Mouse (Mus musculus): ENCODE results near the gene Gm45062. TPM values are rescaled to one million over a fixed set of nuclear protein-coding genes. Genes with fewer than 3 reads are reported as not detected.

Gm45062 gene
- polyA plus RNA-seq, 1 experiment = not detected

DNA sequence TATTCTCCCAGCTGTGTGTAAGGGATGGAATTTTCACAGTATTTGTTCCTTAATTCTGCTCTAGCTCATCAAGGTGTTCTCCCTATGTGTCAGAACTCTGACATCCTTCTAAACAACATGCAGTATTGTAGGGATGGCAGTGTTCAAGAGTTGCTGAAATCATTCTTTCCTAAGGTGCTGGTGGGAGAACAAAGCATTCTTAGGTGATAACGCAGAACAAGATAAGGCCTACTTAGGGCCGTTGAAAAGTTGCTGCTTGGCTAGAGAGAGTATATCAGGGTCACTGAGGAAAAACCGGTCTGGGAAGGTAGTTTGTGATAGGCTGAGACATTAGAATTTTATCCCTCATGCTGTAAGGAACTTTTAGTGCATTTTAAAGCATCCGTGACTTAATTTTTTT, 17.2 kb downstream of the Gm45062 start:
- peaks cover 12% of the 10 kb centered on the region; the same call in 1 of the 2 replicates for H3K4me1 ChIP-seq
- TF ChIP-seq GATA1 (IDR thresholded peaks at IDR 0.05; ENCODE audit: borderline replicate concordance, low read length) (no peak), FLI1 (IDR thresholded peaks at IDR 0.05; ENCODE audit: low read length) (no peak)
- no peak overlapping the region for H3K4me3 ChIP-seq (replicated peaks)
- H3K27me3 ChIP-seq (replicated peaks) = no peaks in the 10 kb centered on the region
- no peaks in the 10 kb centered on the region for H3K9me3 ChIP-seq
- peaks cover 25% of the 10 kb centered on the region for H3K36me3 ChIP-seq (replicated peaks; ENCODE audit: low read length)

DNA sequence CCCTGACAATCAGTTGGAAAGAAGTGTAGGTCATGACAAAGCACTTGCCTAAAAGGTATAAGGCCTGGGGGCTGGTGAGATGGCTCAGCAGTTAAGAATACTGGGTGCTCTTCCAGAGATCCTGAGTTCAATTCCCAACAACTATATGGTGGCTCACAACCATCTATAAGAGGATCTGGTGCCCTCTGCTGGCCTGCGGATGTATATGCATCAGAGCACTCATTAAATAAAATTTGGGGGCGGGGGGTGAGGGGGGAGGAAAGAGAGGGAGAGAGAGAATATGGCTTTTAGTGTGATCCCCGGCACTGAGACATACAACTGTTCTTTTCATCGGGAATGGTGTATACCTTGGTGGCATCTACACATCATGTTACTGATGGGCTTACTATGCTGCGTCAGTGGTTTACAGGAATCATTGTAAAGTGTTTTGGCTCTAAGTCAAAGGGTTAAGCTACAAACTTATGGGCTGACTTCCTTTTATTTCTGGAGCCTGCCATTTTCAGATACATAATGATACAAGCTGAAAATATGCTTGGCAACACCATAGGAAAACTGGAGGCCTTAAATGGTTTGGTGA, 19.3 kb downstream of the Gm45062 start:
- Histone ChIP-seq H3K27me3 (replicated peaks) (no peaks in the 10 kb centered on the region), H3K9me3 (no peaks in the 10 kb centered on the region), H3K4me3 (replicated peaks) (no peak overlapping the region), H3K4me1 (peaks cover 16% of the 10 kb centered on the region; the same call in 1 of the 2 replicates), H3K36me3 (replicated peaks; ENCODE audit: low read length) (peaks cover 15% of the 10 kb centered on the region)
- TF ChIP-seq GATA1 (IDR thresholded peaks at IDR 0.05; ENCODE audit: borderline replicate concordance, low read length) = no peak
- no peak for TF ChIP-seq FLI1 (IDR thresholded peaks at IDR 0.05; ENCODE audit: low read length)

DNA sequence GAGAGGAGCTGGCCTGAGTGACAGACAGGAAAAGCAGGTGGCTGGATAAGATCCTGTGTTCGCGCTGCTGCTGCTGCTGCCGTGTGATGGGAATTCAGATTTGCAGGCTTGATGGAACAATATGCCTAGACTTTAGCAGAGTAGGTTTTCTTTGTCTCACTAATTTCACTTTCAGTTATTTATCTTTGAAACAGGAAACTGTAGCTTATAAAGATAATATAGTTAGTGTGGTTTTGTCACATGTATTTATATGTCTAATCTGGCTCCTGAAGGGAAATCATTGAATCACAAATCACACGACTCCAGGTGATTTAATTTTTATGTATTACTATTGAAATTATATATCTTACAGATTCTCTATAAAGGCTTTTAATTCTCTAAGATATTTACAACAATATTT, 24.0 kb downstream of the Gm45062 start:
- no peak for TF ChIP-seq FLI1 (IDR thresholded peaks at IDR 0.05; ENCODE audit: low read length)
- H3K4me3 ChIP-seq (replicated peaks) = no peak overlapping the region
- no peaks in the 10 kb centered on the region for H3K27me3 ChIP-seq (replicated peaks)
- peaks cover 11% of the 10 kb centered on the region; the same call in 1 of the 2 replicates for H3K4me1 ChIP-seq
- H3K36me3 ChIP-seq (replicated peaks; ENCODE audit: low read length) = peaks cover 29% of the 10 kb centered on the region
- no peaks in the 10 kb centered on the region for H3K9me3 ChIP-seq

DNA sequence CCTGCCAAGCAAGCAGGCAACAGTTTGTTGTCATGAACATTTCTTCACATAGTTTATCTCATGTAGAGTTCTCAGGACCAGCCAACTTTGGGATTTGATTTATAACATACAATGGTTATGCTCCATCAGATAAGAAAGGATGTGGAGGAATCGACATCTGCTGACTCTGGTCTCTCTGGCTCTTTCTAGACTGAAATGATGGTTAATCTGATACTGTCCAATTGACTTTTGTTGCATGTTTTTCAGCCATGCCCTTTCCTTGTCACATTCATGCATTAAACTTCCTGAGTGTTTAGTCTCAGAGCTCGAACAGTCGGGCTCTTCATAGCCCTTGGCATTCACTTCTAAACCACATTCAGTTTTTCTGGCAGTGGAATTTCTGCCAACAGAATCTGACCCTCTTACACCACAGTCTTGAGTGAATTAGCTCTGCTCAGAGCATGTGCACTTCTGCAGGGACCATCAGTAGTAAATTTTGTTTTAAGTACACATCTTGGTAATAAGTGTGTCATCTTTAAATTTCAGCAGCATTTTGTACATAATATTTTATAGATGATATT, 26.2 kb downstream of the Gm45062 start:
- Histone ChIP-seq H3K4me1 (peaks cover 12% of the 10 kb centered on the region; the same call in 1 of the 2 replicates), H3K4me3 (replicated peaks) (no peak overlapping the region)
- TF ChIP-seq FLI1 (IDR thresholded peaks at IDR 0.05; ENCODE audit: low read length) (no peak), GATA1 (IDR thresholded peaks at IDR 0.05; ENCODE audit: borderline replicate concordance, low read length) (no peak)

DNA sequence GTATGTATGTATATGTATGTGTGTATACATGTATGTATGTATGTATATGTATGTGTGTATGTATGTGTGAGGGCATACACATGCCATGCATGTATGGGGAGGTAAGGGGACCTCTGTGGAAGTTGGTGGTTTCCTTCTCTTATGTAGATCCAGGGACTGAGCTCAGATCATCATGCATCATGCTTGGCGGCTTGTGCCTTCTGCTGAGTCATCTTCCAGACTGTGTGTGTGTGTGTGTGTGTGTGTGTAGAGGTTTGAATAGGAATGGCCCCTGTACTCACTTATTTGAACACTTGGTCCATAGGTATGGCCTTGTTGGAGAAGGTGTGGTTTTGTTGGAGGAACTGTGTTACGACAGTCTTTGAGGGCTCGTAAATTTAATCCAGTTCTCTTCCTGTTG, 26.9 kb downstream of the Gm45062 start:
- H3K36me3 ChIP-seq (replicated peaks; ENCODE audit: low read length) = peaks cover 16% of the 10 kb centered on the region
- no peaks in the 10 kb centered on the region for H3K27me3 ChIP-seq (replicated peaks)
- H3K9me3 ChIP-seq = no peaks in the 10 kb centered on the region
- peaks cover 12% of the 10 kb centered on the region; the same call in 1 of the 2 replicates for H3K4me1 ChIP-seq
- H3K4me3 ChIP-seq (replicated peaks) = no peak overlapping the region
- TF ChIP-seq FLI1 (IDR thresholded peaks at IDR 0.05; ENCODE audit: low read length) (no peak), GATA1 (IDR thresholded peaks at IDR 0.05; ENCODE audit: borderline replicate concordance, low read length) (no peak)

More for the DNA sequence above, 26.2 kb downstream of the Gm45062 start:
- Histone ChIP-seq H3K27me3 (replicated peaks) (no peaks in the 10 kb centered on the region), H3K36me3 (replicated peaks; ENCODE audit: low read length) (peaks cover 16% of the 10 kb centered on the region), H3K9me3 (no peaks in the 10 kb centered on the region)

DNA sequence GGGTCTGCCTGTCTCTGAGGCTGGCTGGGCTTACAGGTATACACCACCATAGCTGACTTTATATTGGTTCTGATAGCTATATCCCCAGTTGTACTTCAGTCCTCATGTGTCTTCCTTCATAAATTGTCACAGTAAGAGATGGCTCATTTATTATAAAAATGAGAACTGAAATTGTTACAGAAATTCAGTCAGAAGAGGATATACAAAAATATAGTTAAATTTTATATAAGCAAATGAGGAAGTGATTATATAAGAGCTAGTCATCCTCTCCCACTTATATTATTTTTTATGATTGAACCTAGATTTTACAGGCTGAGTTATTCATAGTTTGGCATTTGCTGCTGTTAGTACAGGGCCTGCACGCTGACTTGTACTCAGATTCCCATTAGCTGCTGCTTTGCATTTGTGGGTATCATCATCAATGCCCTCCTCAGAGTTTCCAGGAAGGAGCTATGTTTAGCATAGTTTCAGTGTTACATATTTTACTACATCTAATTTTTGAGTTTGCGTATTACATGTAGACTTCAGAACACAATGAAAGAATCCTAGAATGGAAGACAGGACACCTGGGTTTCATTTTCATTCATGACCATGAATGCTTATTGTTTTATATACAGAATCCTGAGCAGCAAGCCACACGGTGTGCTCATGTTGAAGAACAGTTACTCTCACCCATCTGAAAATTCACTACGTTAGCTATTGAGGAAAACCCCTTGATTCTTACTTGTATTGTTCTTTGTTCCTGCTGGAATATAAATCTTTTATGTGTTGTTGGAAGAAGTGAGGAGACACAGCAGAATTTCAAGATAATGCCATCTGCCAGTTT, 29.7 kb downstream of the Gm45062 start:
- H3K27me3 ChIP-seq (replicated peaks) = no peaks in the 10 kb centered on the region

DNA sequence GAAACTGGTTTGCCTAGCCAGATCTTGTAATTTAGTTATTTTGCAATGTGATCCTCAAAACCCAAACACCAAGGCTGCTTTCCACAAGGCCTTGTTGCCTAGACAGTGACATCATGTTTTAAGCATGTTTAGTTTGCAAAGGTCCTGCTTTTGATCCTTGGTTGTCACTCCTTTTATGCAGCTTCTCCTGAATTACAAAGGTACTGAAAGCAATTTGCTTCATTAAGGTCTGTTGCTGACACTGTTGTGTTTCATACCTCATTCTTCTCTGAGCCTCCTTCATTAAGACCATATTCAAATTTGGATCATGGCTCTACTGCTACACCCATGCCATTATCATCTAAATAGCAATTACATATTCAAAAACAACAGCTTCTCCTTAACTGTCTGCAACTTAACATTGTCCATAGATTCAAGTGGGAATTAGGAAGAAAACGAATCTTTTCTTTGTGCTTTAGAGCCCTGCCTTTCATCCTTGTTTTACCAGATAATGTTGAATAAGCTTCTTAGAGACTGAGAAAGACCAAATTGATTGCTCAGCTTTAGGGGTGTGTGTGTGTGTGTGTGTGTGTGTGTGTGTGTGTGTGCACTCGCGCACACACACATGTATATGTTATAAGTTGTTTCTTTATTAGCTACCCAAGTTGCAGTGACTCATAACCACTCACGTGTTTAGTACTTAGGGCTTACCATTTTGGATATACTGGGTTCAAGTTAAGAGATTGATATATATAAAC, 35.0 kb downstream of the Gm45062 start:
- no peak overlapping the region for H3K4me3 ChIP-seq (replicated peaks)
- H3K27me3 ChIP-seq (replicated peaks) = no peaks in the 10 kb centered on the region
- H3K4me1 ChIP-seq = no peaks in the 10 kb centered on the region
- TF ChIP-seq FLI1 (IDR thresholded peaks at IDR 0.05; ENCODE audit: low read length) = no peak
- no peak for TF ChIP-seq GATA1 (IDR thresholded peaks at IDR 0.05; ENCODE audit: borderline replicate concordance, low read length)
- H3K9me3 ChIP-seq = no peaks in the 10 kb centered on the region
- H3K36me3 ChIP-seq (replicated peaks; ENCODE audit: low read length) = peaks cover 12% of the 10 kb centered on the region

More for the DNA sequence above, 29.7 kb downstream of the Gm45062 start:
- Histone ChIP-seq H3K4me3 (replicated peaks) (no peak overlapping the region), H3K4me1 (peaks cover 8% of the 10 kb centered on the region; the same call in 1 of the 2 replicates), H3K36me3 (replicated peaks; ENCODE audit: low read length) (peaks cover 23% of the 10 kb centered on the region), H3K9me3 (no peaks in the 10 kb centered on the region)
- TF ChIP-seq GATA1 (IDR thresholded peaks at IDR 0.05; ENCODE audit: borderline replicate concordance, low read length) (no peak), FLI1 (IDR thresholded peaks at IDR 0.05; ENCODE audit: low read length) (no peak)

DNA sequence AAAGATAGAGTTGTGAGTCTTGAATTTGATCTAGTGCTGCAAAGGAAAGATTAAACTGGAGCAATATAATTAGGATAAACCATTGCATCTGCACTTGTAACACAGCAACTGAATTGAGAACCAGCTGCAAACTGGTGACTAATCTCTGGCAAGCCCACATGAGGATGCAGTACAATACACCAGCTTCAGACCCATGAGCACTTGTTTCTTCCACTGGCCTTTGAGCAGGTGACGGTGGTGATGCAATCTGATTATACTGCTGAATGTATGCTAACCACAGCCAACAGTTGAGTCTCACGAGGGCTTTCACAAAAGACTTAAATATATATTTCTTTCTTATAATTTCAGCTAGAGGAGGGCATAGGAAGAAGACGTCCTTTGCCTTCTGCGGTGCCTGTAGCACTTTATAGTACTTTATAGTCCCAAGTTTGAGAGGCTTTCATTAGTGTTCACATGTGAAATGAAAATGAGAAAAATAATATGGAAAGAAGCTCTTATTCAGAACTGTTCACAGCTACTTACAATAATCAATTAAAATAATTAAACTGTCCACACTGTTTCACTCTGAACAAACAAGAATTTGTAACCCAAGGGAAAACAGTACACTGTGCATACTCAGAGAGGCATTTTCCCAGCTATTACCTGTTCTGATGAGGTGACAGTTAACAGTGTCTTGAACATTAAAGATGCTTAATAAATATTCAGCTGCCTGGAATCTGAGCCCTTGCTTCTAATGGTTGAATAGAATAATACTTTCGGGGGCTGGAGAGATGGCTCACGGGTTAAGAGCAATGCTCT, 40.0 kb downstream of the Gm45062 start:
- no peaks in the 10 kb centered on the region for H3K4me1 ChIP-seq
- H3K9me3 ChIP-seq = no peaks in the 10 kb centered on the region
- peaks cover 4% of the 10 kb centered on the region for H3K36me3 ChIP-seq (replicated peaks; ENCODE audit: low read length)
- no peak overlapping the region for H3K4me3 ChIP-seq (replicated peaks)
- TF ChIP-seq FLI1 (IDR thresholded peaks at IDR 0.05; ENCODE audit: low read length) (no peak), GATA1 (IDR thresholded peaks at IDR 0.05; ENCODE audit: borderline replicate concordance, low read length) (no peak)
- H3K27me3 ChIP-seq (replicated peaks) = no peaks in the 10 kb centered on the region

Measured in megakaryocyte, embryonic 14.5 days (primary cell).